Mouse (Mus musculus) bone marrow, adult 2 months (tissue): Measurements from ENCODE around the gene Slbp.

Experiments
- CTCF ChIP-seq: fragments of 200-500 bp; IDR thresholded peaks from 2 replicates; pipeline ENCODE4 v1.5.1; 2011; ENCODE audit warnings: low read length, control low read depth; ENCODE audit not compliant: control insufficient read depth, insufficient read depth
- POLR2A ChIP-seq: fragments of 200-500 bp; IDR thresholded peaks from 2 replicates; pipeline ENCODE4 v1.6.1; 2011; ENCODE audit warnings: low read depth, mild to moderate bottlenecking, control low read depth, low read length, borderline replicate concordance; ENCODE audit not compliant: control insufficient read depth

- TF ChIP-seq CTCF: no peak
- no peak for TF ChIP-seq POLR2A
Observed at GRCm38 (mm10) chr5:33694461-33694847, 42.1 kb upstream of the Slbp start.
